Mouse (Mus musculus): Measurements from ENCODE around the gene Rpp40. TPM values are rescaled to one million over a fixed set of nuclear protein-coding genes. Genes with fewer than 3 reads are reported as not detected.
A peak's percentile ranks its signal among the peaks of the same experiment; 100 is the strongest.

Gene Rpp40
- polyA plus RNA-seq, 1 experiment: 4.9 TPM

- no peak for TF ChIP-seq POLR2A (IDR thresholded peaks at IDR 0.05; ENCODE audit: control insufficient read depth, low read depth, low read length)
- TF ChIP-seq CTCF (IDR thresholded peaks at IDR 0.05; ENCODE audit: control insufficient read depth, insufficient read depth, insufficient replicate concordance, low read depth, low read length): no peak
- H3K27ac ChIP-seq (ENCODE audit: control insufficient read depth, insufficient read depth, low read depth, low read length): no peak overlapping the region
- no peak overlapping the region for H3K4me3 ChIP-seq (ENCODE audit: control insufficient read depth, low read depth, low read length)
- no peaks in the 10 kb centered on the region for H3K36me3 ChIP-seq (ENCODE audit: control insufficient read depth, insufficient read depth, low read length)
- H3K27me3 ChIP-seq (ENCODE audit: control insufficient read depth, insufficient read depth, low read length): no peaks in the 10 kb centered on the region
- H3K4me1 ChIP-seq (ENCODE audit: control insufficient read depth, insufficient read depth, low read length): peaks cover 2% of the 10 kb centered on the region
These were observed 31.8 kb upstream of the Rpp40 start for GRCm38 (mm10) chr13:35937991-35938390.

- no peak for TF ChIP-seq POLR2A (IDR thresholded peaks at IDR 0.05; ENCODE audit: control insufficient read depth, low read depth, low read length)
- TF ChIP-seq CTCF (IDR thresholded peaks at IDR 0.05; ENCODE audit: control insufficient read depth, insufficient read depth, insufficient replicate concordance, low read depth, low read length): no peak
- H3K36me3 ChIP-seq (ENCODE audit: control insufficient read depth, insufficient read depth, low read length): no peaks in the 10 kb centered on the region
- H3K4me1 ChIP-seq (ENCODE audit: control insufficient read depth, insufficient read depth, low read length): no peaks in the 10 kb centered on the region
- no peaks in the 10 kb centered on the region for H3K27me3 ChIP-seq (ENCODE audit: control insufficient read depth, insufficient read depth, low read length)
- no peak overlapping the region for H3K4me3 ChIP-seq (ENCODE audit: control insufficient read depth, low read depth, low read length)
- H3K27ac ChIP-seq (ENCODE audit: control insufficient read depth, insufficient read depth, low read depth, low read length): no peak overlapping the region
These were observed 5.3 kb upstream of the Rpp40 start for GRCm38 (mm10) chr13:35911476-35911875.

- no peak for TF ChIP-seq POLR2A (IDR thresholded peaks at IDR 0.05; ENCODE audit: control insufficient read depth, low read depth, low read length)
- TF ChIP-seq CTCF (IDR thresholded peaks at IDR 0.05; ENCODE audit: control insufficient read depth, insufficient read depth, insufficient replicate concordance, low read depth, low read length): no peak
- peak overlapping the region; percentile 93 for H3K4me3 ChIP-seq (ENCODE audit: control insufficient read depth, low read depth, low read length)
- peak overlapping the region; percentile 41 for H3K27ac ChIP-seq (ENCODE audit: control insufficient read depth, insufficient read depth, low read depth, low read length)
- no peaks in the 10 kb centered on the region for H3K27me3 ChIP-seq (ENCODE audit: control insufficient read depth, insufficient read depth, low read length)
- H3K4me1 ChIP-seq (ENCODE audit: control insufficient read depth, insufficient read depth, low read length): no peaks in the 10 kb centered on the region
- H3K36me3 ChIP-seq (ENCODE audit: control insufficient read depth, insufficient read depth, low read length): no peaks in the 10 kb centered on the region
These were observed 781 bp downstream of the Rpp40 start for GRCm38 (mm10) chr13:35905378-35905777.

- Histone ChIP-seq H3K4me1 (ENCODE audit: control insufficient read depth, insufficient read depth, low read length) (no peaks in the 10 kb centered on the region), H3K27ac (ENCODE audit: control insufficient read depth, insufficient read depth, low read depth, low read length) (no peak overlapping the region), H3K36me3 (ENCODE audit: control insufficient read depth, insufficient read depth, low read length) (no peaks in the 10 kb centered on the region), H3K27me3 (ENCODE audit: control insufficient read depth, insufficient read depth, low read length) (no peaks in the 10 kb centered on the region), H3K4me3 (ENCODE audit: control insufficient read depth, low read depth, low read length) (no peak overlapping the region)
- no peak for TF ChIP-seq CTCF (IDR thresholded peaks at IDR 0.05; ENCODE audit: control insufficient read depth, insufficient read depth, insufficient replicate concordance, low read depth, low read length)
- TF ChIP-seq POLR2A (IDR thresholded peaks at IDR 0.05; ENCODE audit: control insufficient read depth, low read depth, low read length): no peak
These were observed 13.3 kb downstream of the Rpp40 start for GRCm38 (mm10) chr13:35892866-35893265.

- H3K36me3 ChIP-seq (ENCODE audit: control insufficient read depth, insufficient read depth, low read length): no peaks in the 10 kb centered on the region
- TF ChIP-seq CTCF (IDR thresholded peaks at IDR 0.05; ENCODE audit: control insufficient read depth, insufficient read depth, insufficient replicate concordance, low read depth, low read length) (peak; percentile 90), POLR2A (IDR thresholded peaks at IDR 0.05; ENCODE audit: control insufficient read depth, low read depth, low read length) (no peak)
- H3K27me3 ChIP-seq (ENCODE audit: control insufficient read depth, insufficient read depth, low read length): no peaks in the 10 kb centered on the region
- H3K4me3 ChIP-seq (ENCODE audit: control insufficient read depth, low read depth, low read length): no peak overlapping the region
- H3K27ac ChIP-seq (ENCODE audit: control insufficient read depth, insufficient read depth, low read depth, low read length): peak overlapping the region; percentile 62; the same call in 1 of the 2 replicates
- H3K4me1 ChIP-seq (ENCODE audit: control insufficient read depth, insufficient read depth, low read length): peaks cover 4% of the 10 kb centered on the region
These were observed 19.9 kb downstream of the Rpp40 start for GRCm38 (mm10) chr13:35886121-35886725.

- Histone ChIP-seq H3K27me3 (ENCODE audit: control insufficient read depth, insufficient read depth, low read length) (no peaks in the 10 kb centered on the region), H3K36me3 (ENCODE audit: control insufficient read depth, insufficient read depth, low read length) (no peaks in the 10 kb centered on the region), H3K4me1 (ENCODE audit: control insufficient read depth, insufficient read depth, low read length) (no peaks in the 10 kb centered on the region), H3K4me3 (ENCODE audit: control insufficient read depth, low read depth, low read length) (no peak overlapping the region), H3K27ac (ENCODE audit: control insufficient read depth, insufficient read depth, low read depth, low read length) (no peak overlapping the region)
- TF ChIP-seq POLR2A (IDR thresholded peaks at IDR 0.05; ENCODE audit: control insufficient read depth, low read depth, low read length): no peak
- no peak for TF ChIP-seq CTCF (IDR thresholded peaks at IDR 0.05; ENCODE audit: control insufficient read depth, insufficient read depth, insufficient replicate concordance, low read depth, low read length)
These were observed 25.6 kb downstream of the Rpp40 start for GRCm38 (mm10) chr13:35880555-35881046.

GRCm38 (mm10) chr13:35879519-35879918, 26.6 kb downstream of the Rpp40 start:
- Histone ChIP-seq H3K4me1 (ENCODE audit: control insufficient read depth, insufficient read depth, low read length) (no peaks in the 10 kb centered on the region), H3K27ac (ENCODE audit: control insufficient read depth, insufficient read depth, low read depth, low read length) (no peak overlapping the region), H3K27me3 (ENCODE audit: control insufficient read depth, insufficient read depth, low read length) (no peaks in the 10 kb centered on the region), H3K4me3 (ENCODE audit: control insufficient read depth, low read depth, low read length) (no peak overlapping the region), H3K36me3 (ENCODE audit: control insufficient read depth, insufficient read depth, low read length) (no peaks in the 10 kb centered on the region)
- no peak for TF ChIP-seq POLR2A (IDR thresholded peaks at IDR 0.05; ENCODE audit: control insufficient read depth, low read depth, low read length)
- no peak for TF ChIP-seq CTCF (IDR thresholded peaks at IDR 0.05; ENCODE audit: control insufficient read depth, insufficient read depth, insufficient replicate concordance, low read depth, low read length)
